Mouse (Mus musculus): ENCODE data around the gene Zfp579. TPM values are rescaled to one million over a fixed set of nuclear protein-coding genes. Genes with fewer than 3 reads are reported as not detected.

Zfp579 gene
- polyA plus RNA-seq, 1 experiment from 2014 or later = 49.2 TPM

Other genes starting within 250 kb of the Zfp579 start
- 23.1 and 29.7 TPM in 2 replicates for gene Cox6b2, start 243.1 kb downstream of the Zfp579 start, polyA plus RNA-seq (2015; fragmentation: Nextera tagmentation; extraction: Ambion mirVana)
- not detected in 2 replicates for gene Fam71e2, start 224.9 kb downstream of the Zfp579 start, polyA plus RNA-seq (2015; fragmentation: Nextera tagmentation; extraction: Ambion mirVana)
- gene Il11, start 213.3 kb downstream of the Zfp579 start, polyA plus RNA-seq (2015; fragmentation: Nextera tagmentation; extraction: Ambion mirVana) = 0.95 and 1.3 TPM in 2 replicates
- 0.68 TPM in 1 of 2 replicates, not detected in the other for gene Tmem190, start 213.2 kb downstream of the Zfp579 start, polyA plus RNA-seq (2015; fragmentation: Nextera tagmentation; extraction: Ambion mirVana)
- 6.8 and 9.2 TPM in 2 replicates for gene Tmem238, start 206.5 kb downstream of the Zfp579 start, polyA plus RNA-seq (2015; fragmentation: Nextera tagmentation; extraction: Ambion mirVana)
- 206 and 212 TPM in 2 replicates for gene Rpl28, start 203.3 kb downstream of the Zfp579 start, polyA plus RNA-seq (2015; fragmentation: Nextera tagmentation; extraction: Ambion mirVana)
- 250 and 253 TPM in 2 replicates for gene Ube2s, start 183.6 kb downstream of the Zfp579 start, polyA plus RNA-seq (2015; fragmentation: Nextera tagmentation; extraction: Ambion mirVana)
- 9.9 and 10.0 TPM in 2 replicates for gene Shisa7, start 151.5 kb downstream of the Zfp579 start, polyA plus RNA-seq (2015; fragmentation: Nextera tagmentation; extraction: Ambion mirVana)
- 4.2 and 4.6 TPM in 2 replicates for gene Isoc2b, start 125.9 kb downstream of the Zfp579 start, polyA plus RNA-seq (2015; fragmentation: Nextera tagmentation; extraction: Ambion mirVana)
- 0.89 and 0.93 TPM in 2 replicates for gene Isoc2a, start 119.0 kb downstream of the Zfp579 start, polyA plus RNA-seq (2015; fragmentation: Nextera tagmentation; extraction: Ambion mirVana)
- 0.48 and 0.52 TPM in 2 replicates for gene Gm36210, start 89.6 kb downstream of the Zfp579 start, polyA plus RNA-seq (2015; fragmentation: Nextera tagmentation; extraction: Ambion mirVana)
- 3.2 and 4.2 TPM in 2 replicates for gene Zfp628, start 80.9 kb downstream of the Zfp579 start, polyA plus RNA-seq (2015; fragmentation: Nextera tagmentation; extraction: Ambion mirVana)
- 35.2 and 39.3 TPM in 2 replicates for gene Nat14, start 74.1 kb downstream of the Zfp579 start, polyA plus RNA-seq (2015; fragmentation: Nextera tagmentation; extraction: Ambion mirVana)
- 1.1 and 2.4 TPM in 2 replicates for gene Ssc5d, start 70.4 kb downstream of the Zfp579 start, polyA plus RNA-seq (2015; fragmentation: Nextera tagmentation; extraction: Ambion mirVana)
- 0.14 TPM in 1 of 2 replicates, not detected in the other for gene Sbk2, start 31.8 kb downstream of the Zfp579 start, polyA plus RNA-seq (2015; fragmentation: Nextera tagmentation; extraction: Ambion mirVana)
- 0.70 and 0.71 TPM in 2 replicates for gene Sbk3, start 25.0 kb downstream of the Zfp579 start, polyA plus RNA-seq (2015; fragmentation: Nextera tagmentation; extraction: Ambion mirVana)
- gene Zfp524, start 18.3 kb upstream of the Zfp579 start, polyA plus RNA-seq (2015; fragmentation: Nextera tagmentation; extraction: Ambion mirVana) = 8.0 and 9.3 TPM in 2 replicates
- gene Fiz1, start 18.5 kb upstream of the Zfp579 start, polyA plus RNA-seq (2015; fragmentation: Nextera tagmentation; extraction: Ambion mirVana) = 28.8 and 34.4 TPM in 2 replicates
- gene Gm44973, start 19.3 kb upstream of the Zfp579 start, polyA plus RNA-seq (2015; fragmentation: Nextera tagmentation; extraction: Ambion mirVana) = 0.18 and 1.2 TPM in 2 replicates
- 5.8 and 6.9 TPM in 2 replicates for gene Zfp865, start 24.2 kb upstream of the Zfp579 start, polyA plus RNA-seq (2015; fragmentation: Nextera tagmentation; extraction: Ambion mirVana)
- gene Ccdc106, start 24.4 kb upstream of the Zfp579 start, polyA plus RNA-seq (2015; fragmentation: Nextera tagmentation; extraction: Ambion mirVana) = 67.3 and 74.5 TPM in 2 replicates
- gene 4632433K11Rik, start 38.0 kb upstream of the Zfp579 start, polyA plus RNA-seq (2015; fragmentation: Nextera tagmentation; extraction: Ambion mirVana) = not detected in 2 replicates
- 9.7 and 10.2 TPM in 2 replicates for gene Zfp784, start 42.3 kb upstream of the Zfp579 start, polyA plus RNA-seq (2015; fragmentation: Nextera tagmentation; extraction: Ambion mirVana)
- gene Zfp580, start 55.4 kb upstream of the Zfp579 start, polyA plus RNA-seq (2015; fragmentation: Nextera tagmentation; extraction: Ambion mirVana) = 103 and 108 TPM in 2 replicates
- gene U2af2, start 66.0 kb upstream of the Zfp579 start, polyA plus RNA-seq (2015; fragmentation: Nextera tagmentation; extraction: Ambion mirVana) = 91.8 and 103 TPM in 2 replicates
- 115 and 124 TPM in 2 replicates for gene Epn1, start 84.1 kb upstream of the Zfp579 start, polyA plus RNA-seq (2015; fragmentation: Nextera tagmentation; extraction: Ambion mirVana)
- not detected in 2 replicates for gene Rfpl4, start 120.8 kb upstream of the Zfp579 start, polyA plus RNA-seq (2015; fragmentation: Nextera tagmentation; extraction: Ambion mirVana)
- gene Rasl2-9, start 129.8 kb upstream of the Zfp579 start, polyA plus RNA-seq (2015; fragmentation: Nextera tagmentation; extraction: Ambion mirVana) = 0.67 and 0.95 TPM in 2 replicates
- gene Vmn1r55, start 153.5 kb upstream of the Zfp579 start, polyA plus RNA-seq (2015; fragmentation: Nextera tagmentation; extraction: Ambion mirVana) = not detected in 2 replicates
- not detected in 2 replicates for gene Vmn1r56, start 200.6 kb upstream of the Zfp579 start, polyA plus RNA-seq (2015; fragmentation: Nextera tagmentation; extraction: Ambion mirVana)
- gene Vmn1r57, start 222.3 kb upstream of the Zfp579 start, polyA plus RNA-seq (2015; fragmentation: Nextera tagmentation; extraction: Ambion mirVana) = not detected in 2 replicates

Measured in hindbrain, embryonic 16.5 days (tissue).